Mouse (Mus musculus): ENCODE measurements around the gene Wnt2. TPM values are rescaled to one million over a fixed set of nuclear protein-coding genes. Genes with fewer than 3 reads are reported as not detected.

Gene Wnt2
- polyA plus RNA-seq (2012; fragmentation: generic; extraction: Trizol), result 0.22 TPM
- long read RNA-seq, experiment 1, partial matches to known transcripts, result 0 of 1 reads
- long read RNA-seq, experiment 1, other reads (novel, unspliced or antisense), result 0 of 1 reads
- long read RNA-seq, experiment 2, result 0 reads

DNA sequence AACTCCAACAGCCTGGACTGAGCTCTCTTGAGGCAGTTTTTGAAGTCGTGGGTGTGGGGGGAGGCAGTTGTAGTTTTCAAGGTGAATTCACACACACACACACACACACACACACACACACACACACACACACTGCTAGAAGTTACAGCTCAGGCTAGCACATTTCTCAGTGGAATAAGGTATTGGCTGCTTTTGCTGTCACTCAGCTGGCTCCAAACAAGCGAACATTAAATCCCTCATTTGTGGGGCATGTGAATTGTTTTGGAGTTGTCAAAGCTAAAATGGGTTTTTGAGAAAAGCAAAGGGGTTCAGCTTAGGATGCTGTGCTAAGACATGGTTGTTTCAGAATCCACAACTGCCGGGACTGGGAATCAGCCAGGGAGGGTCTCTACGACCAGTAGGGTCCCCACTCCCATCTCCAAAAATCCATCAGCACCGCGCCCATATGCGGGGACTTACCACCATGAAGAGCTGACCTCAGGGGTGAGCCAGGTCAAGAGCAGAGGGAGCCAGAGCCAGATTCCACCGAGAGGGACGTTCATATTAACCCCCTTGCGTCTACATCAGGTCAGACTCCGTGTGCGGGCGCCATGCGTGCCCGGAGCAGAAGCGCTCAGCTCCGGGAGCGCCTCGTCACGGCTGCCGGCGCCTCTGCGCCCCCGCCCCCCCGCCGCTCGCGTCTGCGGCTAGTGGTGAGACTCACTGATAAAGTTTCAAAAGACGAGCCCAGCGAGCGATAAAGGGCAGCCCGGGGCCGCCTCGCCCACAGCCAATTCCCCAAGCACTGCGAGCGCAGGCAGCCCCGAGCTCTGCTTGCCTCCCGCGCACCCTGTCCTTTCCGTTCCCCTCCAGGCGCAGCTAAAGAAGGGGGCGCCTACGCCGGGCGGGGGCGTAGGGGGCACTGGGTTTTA is at the start of gene Wnt2:
TSS of gene Wnt2 (minus strand) at position 840 of the 911 bp plus-strand sequence.
- H3K4me3 ChIP-seq (ENCODE audit: insufficient read depth, poor library complexity, severe bottlenecking), result no peak within 1 kb of the TSS
- H3K36me3 ChIP-seq (ENCODE audit: control insufficient read depth, insufficient read depth), result no peaks in the 10 kb centered on the region
- no peaks in the 10 kb centered on the region for H3K79me3 ChIP-seq (ENCODE audit: low read depth)
- no peaks in the 10 kb centered on the region for H3K79me2 ChIP-seq (ENCODE audit: control insufficient read depth, insufficient read depth)
- no peaks in the 10 kb centered on the region for H3K27me3 ChIP-seq (ENCODE audit: control insufficient read depth, insufficient read depth, insufficient read length)
- TF ChIP-seq MYOD1 (IDR thresholded peaks at IDR 0.05; ENCODE audit: control insufficient read depth, insufficient read length, low read depth), result no peak
- TF ChIP-seq MAX (IDR thresholded peaks at IDR 0.05), result no peak
- TF ChIP-seq CTCF (IDR thresholded peaks at IDR 0.05; ENCODE audit: control insufficient read depth, insufficient read depth, insufficient read length), result no peak
- TF ChIP-seq MYOG (IDR thresholded peaks at IDR 0.05; ENCODE audit: control insufficient read depth, extremely low read depth, insufficient read length), result no peak
- TF ChIP-seq CEBPB (IDR thresholded peaks at IDR 0.05; ENCODE audit: low read depth), result no peak
- no peak for TF ChIP-seq USF1 (IDR thresholded peaks at IDR 0.05; ENCODE audit: low read depth)
- TF ChIP-seq FOSL1 (IDR thresholded peaks at IDR 0.05; ENCODE audit: insufficient read depth, low read length, poor library complexity, severe bottlenecking), result no peak
- H3ac ChIP-seq (ENCODE audit: control insufficient read depth, insufficient read length, low read depth), result no peak within 1 kb of the TSS

DNA sequence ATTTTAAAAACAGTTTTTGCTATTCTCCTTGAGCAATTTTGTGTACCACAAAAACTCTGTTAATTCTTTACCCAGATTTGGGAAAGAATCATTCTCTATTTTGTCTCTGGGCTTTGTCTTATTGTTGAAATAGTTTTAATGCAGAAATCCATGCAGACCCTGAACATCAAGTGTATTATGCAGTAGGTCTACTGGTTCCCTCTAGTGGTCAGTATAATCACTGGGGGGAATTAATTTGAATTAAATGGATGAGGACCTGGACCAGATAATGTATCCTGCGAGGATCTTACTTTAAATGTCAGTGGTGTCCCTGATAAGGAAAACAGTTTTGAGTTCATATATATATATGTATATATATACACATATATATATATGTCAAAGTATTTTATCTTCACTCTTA is 48.2 kb upstream of the Wnt2 start:
- Histone ChIP-seq H3K79me3 (ENCODE audit: low read depth) (no peaks in the 10 kb centered on the region), H3K79me2 (ENCODE audit: control insufficient read depth, insufficient read depth) (no peaks in the 10 kb centered on the region), H3K4me3 (ENCODE audit: insufficient read depth, poor library complexity, severe bottlenecking) (no peak overlapping the region), H3K27me3 (ENCODE audit: control insufficient read depth, insufficient read depth, insufficient read length) (no peaks in the 10 kb centered on the region), H3K36me3 (ENCODE audit: control insufficient read depth, insufficient read depth) (no peaks in the 10 kb centered on the region), H3ac (ENCODE audit: control insufficient read depth, insufficient read length, low read depth) (no peak overlapping the region)
- TF ChIP-seq MAX (IDR thresholded peaks at IDR 0.05) (no peak), FOSL1 (IDR thresholded peaks at IDR 0.05; ENCODE audit: insufficient read depth, low read length, poor library complexity, severe bottlenecking) (no peak), CEBPB (IDR thresholded peaks at IDR 0.05; ENCODE audit: low read depth) (no peak), USF1 (IDR thresholded peaks at IDR 0.05; ENCODE audit: low read depth) (no peak), CTCF (IDR thresholded peaks at IDR 0.05; ENCODE audit: control insufficient read depth, insufficient read depth, insufficient read length) (no peak), MYOG (IDR thresholded peaks at IDR 0.05; ENCODE audit: control insufficient read depth, extremely low read depth, insufficient read length) (no peak), MYOD1 (IDR thresholded peaks at IDR 0.05; ENCODE audit: control insufficient read depth, insufficient read length, low read depth) (no peak)

DNA sequence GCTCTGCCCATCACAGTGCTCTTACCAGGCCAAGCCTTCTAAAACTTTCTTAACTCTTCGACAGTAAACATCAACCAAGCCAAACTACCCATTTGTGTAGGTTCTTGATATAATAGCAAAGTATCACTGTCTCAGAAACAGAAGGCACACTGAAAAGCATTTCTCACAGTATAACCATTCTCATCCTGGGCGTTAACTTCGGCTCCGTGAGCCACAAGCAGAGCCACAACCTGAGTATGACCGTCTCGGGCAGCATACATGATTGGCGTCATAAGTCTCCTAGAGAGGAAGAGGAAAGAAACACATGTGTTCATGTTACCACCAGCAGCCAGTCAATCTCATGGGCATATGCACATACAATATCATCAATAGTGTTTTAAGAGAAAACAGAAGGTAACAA is 46.6 kb upstream of the Wnt2 start:
- no peak overlapping the region for H3ac ChIP-seq (ENCODE audit: control insufficient read depth, insufficient read length, low read depth)
- H3K79me2 ChIP-seq (ENCODE audit: control insufficient read depth, insufficient read depth), result no peaks in the 10 kb centered on the region
- H3K27me3 ChIP-seq (ENCODE audit: control insufficient read depth, insufficient read depth, insufficient read length), result no peaks in the 10 kb centered on the region
- H3K36me3 ChIP-seq (ENCODE audit: control insufficient read depth, insufficient read depth), result no peaks in the 10 kb centered on the region
- no peak overlapping the region for H3K4me3 ChIP-seq (ENCODE audit: insufficient read depth, poor library complexity, severe bottlenecking)
- no peak for TF ChIP-seq CEBPB (IDR thresholded peaks at IDR 0.05; ENCODE audit: low read depth)
- no peak for TF ChIP-seq MAX (IDR thresholded peaks at IDR 0.05)
- TF ChIP-seq MYOD1 (IDR thresholded peaks at IDR 0.05; ENCODE audit: control insufficient read depth, insufficient read length, low read depth), result no peak
- TF ChIP-seq MYOG (IDR thresholded peaks at IDR 0.05; ENCODE audit: control insufficient read depth, extremely low read depth, insufficient read length), result no peak
- no peaks in the 10 kb centered on the region for H3K79me3 ChIP-seq (ENCODE audit: low read depth)

DNA sequence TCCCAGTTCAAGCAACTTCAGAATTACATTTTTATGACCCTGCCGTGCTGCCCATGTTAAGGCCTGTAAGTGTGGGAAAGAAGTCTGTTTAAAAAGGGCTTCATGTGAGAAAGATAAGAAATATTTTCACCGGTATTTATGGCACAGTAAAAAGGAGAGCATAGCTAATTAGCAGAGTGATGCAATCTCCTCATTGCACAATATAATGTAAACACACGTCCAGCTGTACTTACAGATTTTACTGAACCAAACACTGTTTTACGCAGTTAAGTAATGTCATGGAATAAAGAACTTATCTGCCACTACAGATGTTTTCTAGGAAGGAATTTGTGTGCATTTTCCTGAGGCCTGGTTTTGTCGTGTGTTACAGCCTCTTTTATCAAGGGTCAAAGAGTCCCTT is 46.2 kb upstream of the Wnt2 start:
- Histone ChIP-seq H3K79me2 (ENCODE audit: control insufficient read depth, insufficient read depth) (no peaks in the 10 kb centered on the region), H3ac (ENCODE audit: control insufficient read depth, insufficient read length, low read depth) (no peak overlapping the region), H3K79me3 (ENCODE audit: low read depth) (no peaks in the 10 kb centered on the region), H3K27me3 (ENCODE audit: control insufficient read depth, insufficient read depth, insufficient read length) (no peaks in the 10 kb centered on the region), H3K4me3 (ENCODE audit: insufficient read depth, poor library complexity, severe bottlenecking) (no peak overlapping the region), H3K36me3 (ENCODE audit: control insufficient read depth, insufficient read depth) (no peaks in the 10 kb centered on the region)
- TF ChIP-seq CEBPB (IDR thresholded peaks at IDR 0.05; ENCODE audit: low read depth), result peak; percentile 64
- TF ChIP-seq FOSL1 (IDR thresholded peaks at IDR 0.05; ENCODE audit: insufficient read depth, low read length, poor library complexity, severe bottlenecking), result no peak

DNA sequence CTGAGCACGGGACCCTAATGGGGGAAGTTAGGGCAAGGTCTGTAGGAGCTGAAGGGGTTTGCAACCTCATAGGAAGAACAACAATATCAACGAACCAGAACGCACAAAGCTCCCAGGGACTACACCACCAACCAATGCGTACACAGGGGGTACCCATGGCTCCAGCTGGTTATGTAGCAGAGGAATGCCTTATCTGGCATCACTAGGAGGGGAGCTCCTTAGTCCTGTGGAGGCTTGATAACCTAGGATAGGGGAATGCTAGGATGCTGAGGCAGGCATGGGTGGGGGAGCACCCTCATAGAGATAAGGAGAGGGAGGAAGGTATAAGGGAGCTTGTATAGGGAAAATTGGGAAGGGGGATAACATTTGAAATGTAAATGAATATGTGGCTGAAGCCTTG is 27.5 kb upstream of the Wnt2 start:
- TF ChIP-seq MYOG (IDR thresholded peaks at IDR 0.05; ENCODE audit: control insufficient read depth, extremely low read depth, insufficient read length) (no peak), MAX (IDR thresholded peaks at IDR 0.05) (no peak), USF1 (IDR thresholded peaks at IDR 0.05; ENCODE audit: low read depth) (no peak), FOSL1 (IDR thresholded peaks at IDR 0.05; ENCODE audit: insufficient read depth, low read length, poor library complexity, severe bottlenecking) (no peak), CEBPB (IDR thresholded peaks at IDR 0.05; ENCODE audit: low read depth) (no peak), CTCF (IDR thresholded peaks at IDR 0.05; ENCODE audit: control insufficient read depth, insufficient read depth, insufficient read length) (no peak), MYOD1 (IDR thresholded peaks at IDR 0.05; ENCODE audit: control insufficient read depth, insufficient read length, low read depth) (no peak)
- H3K79me3 ChIP-seq (ENCODE audit: low read depth), result no peaks in the 10 kb centered on the region
- H3K4me3 ChIP-seq (ENCODE audit: insufficient read depth, poor library complexity, severe bottlenecking), result no peak overlapping the region
- no peaks in the 10 kb centered on the region for H3K36me3 ChIP-seq (ENCODE audit: control insufficient read depth, insufficient read depth)
- no peaks in the 10 kb centered on the region for H3K27me3 ChIP-seq (ENCODE audit: control insufficient read depth, insufficient read depth, insufficient read length)
- no peaks in the 10 kb centered on the region for H3K79me2 ChIP-seq (ENCODE audit: control insufficient read depth, insufficient read depth)
- H3ac ChIP-seq (ENCODE audit: control insufficient read depth, insufficient read length, low read depth), result no peak overlapping the region

DNA sequence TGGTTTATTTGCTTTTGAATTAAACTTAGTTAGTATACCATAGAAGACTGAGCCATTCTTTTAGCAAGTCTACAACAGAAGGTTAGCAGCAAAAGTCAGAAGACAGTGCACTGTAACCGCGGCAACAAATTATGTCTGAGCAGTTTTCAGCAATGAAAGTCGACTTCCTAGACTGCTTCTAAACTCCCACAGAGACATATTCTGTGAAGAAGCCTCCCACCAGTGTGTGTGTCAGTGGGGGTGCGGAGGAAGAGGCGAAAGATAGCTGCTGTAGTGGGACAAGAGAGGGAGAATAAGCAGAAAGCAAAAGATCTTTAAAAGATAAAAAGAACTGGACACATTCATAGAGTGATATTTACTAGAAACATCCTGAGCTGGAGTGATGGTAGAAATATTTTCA is 21.3 kb upstream of the Wnt2 start:
- TF ChIP-seq MYOG (IDR thresholded peaks at IDR 0.05; ENCODE audit: control insufficient read depth, extremely low read depth, insufficient read length) (no peak), CTCF (IDR thresholded peaks at IDR 0.05; ENCODE audit: control insufficient read depth, insufficient read depth, insufficient read length) (no peak), CEBPB (IDR thresholded peaks at IDR 0.05; ENCODE audit: low read depth) (no peak), USF1 (IDR thresholded peaks at IDR 0.05; ENCODE audit: low read depth) (no peak), MAX (IDR thresholded peaks at IDR 0.05) (no peak), MYOD1 (IDR thresholded peaks at IDR 0.05; ENCODE audit: control insufficient read depth, insufficient read length, low read depth) (no peak), FOSL1 (IDR thresholded peaks at IDR 0.05; ENCODE audit: insufficient read depth, low read length, poor library complexity, severe bottlenecking) (no peak)
- no peaks in the 10 kb centered on the region for H3K27me3 ChIP-seq (ENCODE audit: control insufficient read depth, insufficient read depth, insufficient read length)
- no peaks in the 10 kb centered on the region for H3K36me3 ChIP-seq (ENCODE audit: control insufficient read depth, insufficient read depth)
- H3K4me3 ChIP-seq (ENCODE audit: insufficient read depth, poor library complexity, severe bottlenecking), result no peak overlapping the region
- H3K79me3 ChIP-seq (ENCODE audit: low read depth), result no peaks in the 10 kb centered on the region
- no peaks in the 10 kb centered on the region for H3K79me2 ChIP-seq (ENCODE audit: control insufficient read depth, insufficient read depth)
- H3ac ChIP-seq (ENCODE audit: control insufficient read depth, insufficient read length, low read depth), result no peak overlapping the region
